Mouse (Mus musculus): ENCODE data around the gene Rora. TPM values are rescaled to one million over a fixed set of nuclear protein-coding genes. Genes with fewer than 3 reads are reported as not detected.

The Rora gene
- polyA plus RNA-seq, 1 experiment, result 15.5 TPM

DNA sequence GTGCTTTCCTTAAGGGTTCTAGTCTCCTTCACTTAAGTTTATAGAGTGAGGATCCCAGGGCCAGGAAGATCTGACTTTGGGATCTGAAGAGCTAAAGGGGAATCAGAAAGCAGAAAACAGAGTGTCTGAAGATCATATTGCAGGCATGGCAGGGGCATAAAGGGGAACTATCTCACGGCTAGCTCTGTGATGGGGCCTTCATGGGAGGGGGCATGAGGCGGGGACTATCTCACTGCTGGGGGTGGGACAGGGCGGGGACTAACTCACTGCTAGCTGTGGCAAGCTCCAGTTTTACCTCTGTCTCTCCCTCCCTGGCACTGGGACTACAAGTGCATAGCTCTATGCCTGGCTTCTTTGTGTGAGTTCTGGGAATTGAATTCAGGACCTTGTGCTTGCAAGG lies 279.6 kb downstream of the Rora start:
- no peak for DNase-seq (ENCODE audit: extremely low spot score in 1 of 2, low spot score in 1 of 2)

GRCm38 (mm10) chr9:68934238-68934637 lies 280.7 kb downstream of the Rora start:
- DNase-seq (ENCODE audit: extremely low spot score in 1 of 2, low spot score in 1 of 2), result no peak

DNA sequence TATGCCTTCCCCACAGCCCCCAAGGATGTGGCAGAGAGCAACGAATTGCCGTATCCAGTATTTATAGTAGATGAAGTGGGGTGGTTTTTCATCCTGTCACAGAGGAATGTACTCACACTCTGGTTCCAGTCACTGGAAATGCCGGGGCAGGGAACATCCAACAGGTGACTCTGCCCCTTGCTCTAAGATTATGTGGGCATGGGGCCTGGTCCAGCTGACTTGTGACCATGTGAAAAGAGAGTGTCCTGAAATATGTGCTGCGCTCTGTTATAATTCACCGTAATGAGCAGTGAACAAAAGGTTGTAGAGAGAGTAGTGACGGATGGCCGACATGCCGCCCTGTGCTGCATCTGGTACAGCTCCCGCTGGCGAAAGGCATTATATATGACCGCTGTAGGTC lies 282.0 kb downstream of the Rora start:
- DNase-seq (ENCODE audit: extremely low spot score in 1 of 2, low spot score in 1 of 2), result no peak

- peak; percentile 49 to 67 for DNase-seq (ENCODE audit: extremely low spot score in 1 of 2, low spot score in 1 of 2)
Measured at GRCm38 (mm10) chr9:68941037-68941436, 287.5 kb downstream of the Rora start.

DNA sequence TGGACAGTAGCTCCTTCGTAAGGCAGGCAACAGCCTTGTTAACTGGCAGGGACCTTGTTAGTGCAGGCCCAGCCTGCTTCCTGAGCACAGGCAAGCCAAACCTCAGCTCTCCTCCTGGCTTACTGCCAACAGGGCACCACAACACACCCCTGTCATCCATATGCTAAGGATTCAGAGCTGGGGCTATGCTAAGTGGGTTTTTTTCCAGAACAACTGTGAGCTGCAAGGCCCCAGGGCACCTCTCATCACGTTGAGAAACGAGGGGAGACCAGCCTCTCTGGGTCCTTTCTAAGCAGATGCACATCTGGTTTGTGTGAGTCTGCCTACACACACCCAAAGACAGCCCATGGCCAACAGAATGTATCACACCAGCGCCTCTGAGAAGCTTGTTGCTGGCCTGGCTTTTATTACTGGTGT lies 289.0 kb downstream of the Rora start:
- DNase-seq (ENCODE audit: extremely low spot score in 1 of 2, low spot score in 1 of 2), result peak in 1 of 2 experiments; percentile 20

GRCm38 (mm10) chr9:68944026-68944425 lies 290.4 kb downstream of the Rora start:
- DNase-seq (ENCODE audit: extremely low spot score in 1 of 2, low spot score in 1 of 2), result peak in 1 of 2 experiments; percentile 22

DNA sequence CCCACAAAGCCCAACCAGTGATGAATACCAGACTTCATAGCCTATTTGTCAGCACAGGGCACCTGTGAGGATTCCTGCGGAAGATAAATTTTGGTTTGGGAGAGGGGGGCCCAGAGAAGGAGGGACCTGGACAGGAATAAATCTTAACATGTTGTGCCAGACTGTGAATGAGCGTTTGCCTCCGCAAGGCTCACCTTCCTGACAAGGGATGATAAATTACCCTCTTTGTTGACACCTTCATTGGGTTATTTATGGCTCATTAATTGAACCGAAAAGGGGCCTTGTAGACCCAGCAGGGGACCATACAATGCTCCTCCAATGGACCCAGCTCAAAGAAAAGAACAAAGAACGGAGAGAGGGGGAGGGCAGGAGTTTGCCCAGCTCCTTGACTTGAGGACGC lies 294.1 kb downstream of the Rora start:
- no peak for DNase-seq (ENCODE audit: extremely low spot score in 1 of 2, low spot score in 1 of 2)

- DNase-seq (ENCODE audit: extremely low spot score in 1 of 2, low spot score in 1 of 2), result no peak
Measured at GRCm38 (mm10) chr9:68948141-68948540, 294.6 kb downstream of the Rora start.

DNA sequence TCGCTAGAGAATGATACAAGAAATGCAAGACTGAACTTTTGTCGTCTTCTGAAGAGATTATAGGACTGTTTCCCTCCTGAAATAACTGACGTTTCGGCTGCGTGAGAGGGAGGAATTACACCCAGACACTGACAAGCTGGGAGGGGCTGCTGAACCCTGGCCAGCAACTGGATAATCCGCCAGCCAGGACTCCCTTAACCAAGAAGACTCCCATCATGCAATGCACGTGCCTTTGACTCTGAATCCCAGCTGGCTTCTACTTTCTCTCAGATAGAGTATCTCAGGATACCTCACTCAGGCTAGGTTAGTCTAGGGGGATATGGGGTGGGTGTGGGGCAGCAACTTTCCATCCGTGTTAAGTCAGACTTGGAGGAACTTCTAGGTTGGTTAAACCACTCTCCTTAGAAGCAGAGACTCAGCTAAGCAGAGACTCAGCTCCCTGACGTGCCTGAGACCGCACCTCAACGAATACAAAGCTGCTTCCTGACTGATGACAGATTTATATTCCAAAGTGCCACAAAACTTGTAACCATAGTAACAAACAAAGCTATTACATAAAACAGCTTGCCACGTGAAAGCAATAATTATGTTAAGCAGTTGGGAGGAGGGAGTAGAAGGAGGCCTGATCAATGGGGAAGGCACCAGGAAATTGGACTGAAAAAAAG lies 302.8 kb downstream of the Rora start:
- DNase-seq (ENCODE audit: extremely low spot score in 1 of 2, low spot score in 1 of 2), result no peak

DNA sequence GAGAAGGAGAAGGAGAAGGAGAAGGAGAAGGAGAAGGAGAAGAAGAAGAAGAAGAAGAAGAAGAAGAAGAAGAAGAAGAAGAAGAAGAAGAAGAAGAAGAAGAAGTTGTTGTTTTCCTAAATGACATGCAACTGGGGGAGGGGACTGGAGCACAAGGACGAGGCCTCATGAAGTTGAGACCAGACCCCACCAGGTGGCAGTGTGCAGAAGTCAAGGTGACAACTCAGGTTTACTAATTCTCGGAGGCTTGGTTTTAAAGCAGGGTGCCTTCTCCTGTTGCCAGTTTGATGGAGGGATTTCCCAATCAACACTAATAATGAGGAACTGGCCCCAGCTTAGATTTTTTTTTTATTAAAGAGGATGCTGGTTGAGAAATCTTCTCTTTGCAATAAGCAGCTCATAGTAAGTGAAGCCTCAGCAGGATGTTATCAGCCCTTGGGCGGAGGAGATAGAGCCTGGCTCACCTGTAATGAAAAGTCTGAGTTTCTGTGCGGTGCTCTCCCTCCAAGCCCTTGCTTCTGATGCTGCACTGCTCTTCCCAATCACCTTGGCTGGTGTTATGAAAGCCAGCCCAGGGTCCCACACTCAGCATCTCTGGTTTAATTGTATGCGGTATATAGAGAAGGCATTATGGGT lies 303.5 kb downstream of the Rora start:
- DNase-seq (ENCODE audit: extremely low spot score in 1 of 2, low spot score in 1 of 2), result peak in 1 of 2 experiments; percentile 36

GRCm38 (mm10) chr9:68957793-68958192 lies 304.2 kb downstream of the Rora start:
- DNase-seq (ENCODE audit: extremely low spot score in 1 of 2, low spot score in 1 of 2), result no peak

- DNase-seq (ENCODE audit: extremely low spot score in 1 of 2, low spot score in 1 of 2), result no peak
Measured at GRCm38 (mm10) chr9:68958919-68959318, 305.3 kb downstream of the Rora start.

- DNase-seq (ENCODE audit: extremely low spot score in 1 of 2, low spot score in 1 of 2), result peak in 1 of 2 experiments; percentile 18
Measured at GRCm38 (mm10) chr9:68963898-68964297, 310.3 kb downstream of the Rora start.

- DNase-seq (ENCODE audit: extremely low spot score in 1 of 2, low spot score in 1 of 2), result peak in 1 of 2 experiments; percentile 19
Measured at GRCm38 (mm10) chr9:68966540-68966939, 313.0 kb downstream of the Rora start.

GRCm38 (mm10) chr9:68970074-68970473 lies 316.5 kb downstream of the Rora start:
- DNase-seq (ENCODE audit: extremely low spot score in 1 of 2, low spot score in 1 of 2), result no peak

DNA sequence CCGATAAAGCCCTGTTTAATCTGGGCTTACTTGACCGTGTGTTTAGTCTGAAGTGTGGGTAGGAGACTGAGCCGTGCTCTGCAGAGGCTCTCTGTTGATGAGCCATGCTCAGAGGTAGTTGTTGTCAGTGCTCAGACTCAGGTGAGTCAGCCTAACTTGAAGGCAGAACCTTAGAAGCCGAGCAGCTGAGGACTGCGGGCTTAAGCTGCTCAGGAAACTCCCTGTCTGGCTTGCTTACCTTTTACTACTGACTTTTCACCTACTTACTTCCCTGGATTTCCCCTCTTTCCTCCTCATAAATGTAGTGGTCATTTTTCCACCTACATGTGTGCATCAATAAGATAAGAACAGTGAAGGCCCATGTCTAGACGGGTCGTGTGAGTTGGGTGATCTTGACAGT lies 318.7 kb downstream of the Rora start:
- no peak for DNase-seq (ENCODE audit: extremely low spot score in 1 of 2, low spot score in 1 of 2)

DNA sequence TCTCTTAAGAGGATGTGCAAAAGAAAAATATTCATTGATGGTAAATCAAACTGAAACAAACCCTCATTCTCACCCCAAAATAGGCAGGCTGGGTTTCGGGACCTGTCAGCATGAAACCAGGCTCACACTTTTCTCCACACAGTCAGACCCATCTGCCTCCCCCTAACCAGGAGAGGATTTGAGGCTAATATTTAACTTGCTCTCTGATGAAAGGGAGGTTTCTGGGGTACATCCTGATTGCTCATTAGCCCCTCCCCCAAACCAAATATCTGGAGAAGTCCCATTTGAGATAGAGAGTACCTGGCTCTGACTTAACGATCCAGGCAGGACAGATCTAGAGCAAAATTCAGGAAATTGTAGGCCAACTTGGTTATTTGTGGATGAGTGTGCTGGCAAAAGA lies 320.9 kb downstream of the Rora start:
- no peak for DNase-seq (ENCODE audit: extremely low spot score in 1 of 2, low spot score in 1 of 2)

GRCm38 (mm10) chr9:68976136-68976535 lies 322.6 kb downstream of the Rora start:
- DNase-seq (ENCODE audit: extremely low spot score in 1 of 2, low spot score in 1 of 2), result no peak

DNA sequence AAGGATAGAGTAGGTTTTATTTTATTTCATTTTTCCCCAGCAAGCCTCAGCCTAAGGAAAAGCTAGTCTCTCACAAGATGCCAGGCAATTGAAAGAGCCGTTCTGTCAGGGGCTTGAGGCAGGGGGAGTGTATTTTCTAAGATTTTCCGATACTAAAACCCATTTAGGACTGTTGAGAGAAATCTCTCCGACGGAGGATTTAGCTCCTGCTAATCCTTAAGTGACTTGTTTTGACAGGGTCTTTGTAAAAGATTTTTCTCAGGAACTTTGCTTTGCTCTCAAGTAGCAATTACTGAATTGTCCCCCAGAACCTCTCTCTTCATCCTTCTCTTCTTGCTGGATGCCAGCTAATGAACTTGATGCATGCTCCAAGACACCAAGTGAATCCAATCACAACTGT lies 323.3 kb downstream of the Rora start:
- DNase-seq (ENCODE audit: extremely low spot score in 1 of 2, low spot score in 1 of 2), result no peak

- no peak for DNase-seq (ENCODE audit: extremely low spot score in 1 of 2, low spot score in 1 of 2)
Measured at GRCm38 (mm10) chr9:68978656-68979055, 325.1 kb downstream of the Rora start.

DNA sequence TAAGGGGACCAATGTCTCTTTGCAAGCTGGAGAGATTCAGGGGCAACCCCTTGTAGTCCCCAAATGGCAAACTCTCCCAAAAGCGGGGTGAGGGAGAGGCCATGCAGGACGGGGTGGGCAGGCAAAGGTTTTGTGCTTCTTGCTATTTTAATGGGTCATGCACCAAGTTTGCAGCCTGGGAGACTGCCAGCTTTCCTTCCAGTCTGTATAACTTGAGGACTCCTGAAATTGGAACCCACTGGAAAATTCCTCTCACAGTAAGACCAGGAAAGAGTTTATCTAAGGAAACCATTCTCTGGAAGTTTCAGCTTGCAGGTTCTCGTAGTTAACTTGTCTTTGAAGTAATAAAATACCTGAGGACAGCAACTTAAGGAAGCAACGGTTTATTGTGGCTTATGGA lies 326.5 kb downstream of the Rora start:
- DNase-seq (ENCODE audit: extremely low spot score in 1 of 2, low spot score in 1 of 2), result no peak

GRCm38 (mm10) chr9:68985046-68985445 lies 331.5 kb downstream of the Rora start:
- DNase-seq (ENCODE audit: extremely low spot score in 1 of 2, low spot score in 1 of 2), result no peak
